In genomic region chr1:186399762-186400161, GRCm38 (mm10) we compare ENCODE assay signal across 11 mouse cellular contexts.
DNase-seq lines count a peak whose midpoint lies in the region; ATAC-seq and TF ChIP-seq lines count a peak whose summit lies in the region.
"Had no signal": no experiment of that assay in that cellular context is flagged by ENCODE, and none has a peak within 500 bp of the region (broad histone marks: within the 10 kb centered on the region; RNA-seq: fewer than 3 reads in every experiment).

No protein-coding gene starts in this region.

- H3K9me3 ChIP-seq in limb, embryonic 14.5 days (ENCODE audit: control insufficient read depth, low read length) = no peaks in the 10 kb centered on the region
- H3K9me3 ChIP-seq in limb, embryonic 10.5 days (replicated peaks) = no peaks in the 10 kb centered on the region
- no peaks in the 10 kb centered on the region for H3K9me3 ChIP-seq in heart, embryonic 10.5 days
- H3K9me3 ChIP-seq in lung, postnatal 0 days (ENCODE audit: low read length) = no peaks in the 10 kb centered on the region
- H3K9me3 ChIP-seq: forebrain, embryonic 15.5 days; limb, embryonic 13.5 days had no signal

- no peak for TF ChIP-seq POLR2A in limb, embryonic 14.5 days (IDR thresholded peaks at IDR 0.05; ENCODE audit: borderline replicate concordance, extremely low read depth, insufficient read depth, insufficient read length)
- no peak for TF ChIP-seq POLR2A in brain, embryonic 14.5 days (IDR thresholded peaks at IDR 0.05; ENCODE audit: borderline replicate concordance, extremely low read depth, insufficient read depth, insufficient read length, poor library complexity, severe bottlenecking)

- H3K4me2 ChIP-seq in limb, embryonic 14.5 days (replicated peaks; ENCODE audit: low read depth, low read length, severe bottlenecking) = no peak overlapping the region
- H3K4me2 ChIP-seq in lung, postnatal 0 days (replicated peaks; ENCODE audit: low read depth, low read length) = no peak overlapping the region
- H3K4me2 ChIP-seq: forebrain, embryonic 15.5 days; limb, embryonic 13.5 days had no signal

- no peaks in the 10 kb centered on the region for H3K27me3 ChIP-seq in limb, embryonic 14.5 days (ENCODE audit: control insufficient read depth, insufficient read depth, low read length)
- no peaks in the 10 kb centered on the region for H3K27me3 ChIP-seq in limb, embryonic 10.5 days (ENCODE audit: low read depth, poor library complexity, severe bottlenecking)
- peaks cover 11% of the 10 kb centered on the region; the same call in 1 of the 2 replicates for H3K27me3 ChIP-seq in heart, embryonic 10.5 days (ENCODE audit: insufficient read depth, poor library complexity, severe bottlenecking)
- H3K27me3 ChIP-seq in lung, postnatal 0 days (replicated peaks; ENCODE audit: insufficient read depth, low read length) = no peaks in the 10 kb centered on the region
- H3K27me3 ChIP-seq: forebrain, embryonic 15.5 days; limb, embryonic 13.5 days had no signal

- TF ChIP-seq EP300 in lung, postnatal 0 days (IDR thresholded peaks at IDR 0.05) = no peak

- no peak for TF ChIP-seq CTCF in brain, embryonic 14.5 days (IDR thresholded peaks at IDR 0.05; ENCODE audit: borderline replicate concordance, extremely low read depth, insufficient read depth, insufficient read length)
- no peak for TF ChIP-seq CTCF in lung, postnatal 0 days (IDR thresholded peaks at IDR 0.05)

- 62% methylated on average over 8 of the region's 8 CpGs for WGBS in limb, embryonic 14.5 days
- 69% methylated on average over 8 of the region's 8 CpGs for WGBS in limb, embryonic 10.5 days
- 18% methylated on average over 8 of the region's 8 CpGs for whole genome bisulfite sequencing in heart, embryonic 10.5 days
- WGBS in lung, postnatal 0 days = 23% methylated on average over 8 of the region's 8 CpGs

- intact Hi-C loops in left cerebral cortex, postnatal 4 days (cut with DNase I) = loop anchor here (10.0 kb wide), 1 partner anchor 305 kb away; the partner anchor contains the start of gene Tgfb2

- no peaks in the 10 kb centered on the region; the same call in 1 of the 2 replicates for H3K4me1 ChIP-seq in limb, embryonic 14.5 days (ENCODE audit: control insufficient read depth, insufficient read depth, low read length)
- H3K4me1 ChIP-seq in limb, embryonic 10.5 days = peaks cover 10% of the 10 kb centered on the region
- H3K4me1 ChIP-seq in heart, embryonic 10.5 days = peaks cover 22% of the 10 kb centered on the region; the same call in 1 of the 2 replicates
- H3K4me1 ChIP-seq in lung, postnatal 0 days (ENCODE audit: insufficient read depth, low read depth, low read length) = no peaks in the 10 kb centered on the region; the same call in 1 of the 2 replicates

- H3K36me3 ChIP-seq in limb, embryonic 14.5 days (ENCODE audit: control insufficient read depth, insufficient read depth, low read length) = no peaks in the 10 kb centered on the region
- no peaks in the 10 kb centered on the region for H3K36me3 ChIP-seq in limb, embryonic 10.5 days
- H3K36me3 ChIP-seq in heart, embryonic 10.5 days = no peaks in the 10 kb centered on the region
- H3K36me3 ChIP-seq in lung, postnatal 0 days (ENCODE audit: insufficient read depth, low read length) = no peaks in the 10 kb centered on the region
- H3K36me3 ChIP-seq: forebrain, embryonic 15.5 days; limb, embryonic 13.5 days had no signal

- H3K4me3 ChIP-seq in limb, embryonic 14.5 days (replicated peaks; ENCODE audit: low read length) = no peak overlapping the region
- H3K4me3 ChIP-seq in limb, embryonic 10.5 days = no peak overlapping the region
- no peak overlapping the region for H3K4me3 ChIP-seq in heart, embryonic 10.5 days
- H3K4me3 ChIP-seq in lung, postnatal 0 days (ENCODE audit: low read depth, low read length) = no peak overlapping the region
- H3K4me3 ChIP-seq: forebrain, embryonic 15.5 days; limb, embryonic 13.5 days had no signal

- no peak for ATAC-seq in limb, embryonic 14.5 days (ENCODE audit: low FRiP score, low read depth)
- no peak for ATAC-seq in lung, postnatal 0 days
- ATAC-seq: forebrain, embryonic 15.5 days had no signal

- H3K9ac ChIP-seq in limb, embryonic 14.5 days (ENCODE audit: low read depth, low read length, severe bottlenecking) = no peak overlapping the region
- no peak overlapping the region for H3K9ac ChIP-seq in lung, postnatal 0 days (replicated peaks; ENCODE audit: low read depth)
- H3K9ac ChIP-seq: forebrain, embryonic 15.5 days; limb, embryonic 13.5 days had no signal

- peak; percentile 77 for DNase-seq in limb, embryonic 14.5 days (ENCODE audit: low spot score)
- DNase-seq in limb, embryonic 10.5 days (ENCODE audit: low spot score) = no peak
- DNase-seq in brain, embryonic 14.5 days (ENCODE audit: low read depth) = peak; percentile 50
- peak; percentile 78 for DNase-seq in heart, embryonic 10.5 days (ENCODE audit: low spot score)
- peak; percentile 56 for DNase-seq in lung, postnatal 0 days (ENCODE audit: low spot score)
- DNase-seq in spleen, postnatal 10 days (ENCODE audit: low spot score in 2 of 2) = no peak
- no peak for DNase-seq in left cerebral cortex, postnatal 4 days
- DNase-seq in layer of hippocampus, postnatal 10 days (ENCODE audit: low spot score in 2 of 2) = no peak
- DNase-seq: cerebellum, adult 11 months had no signal

- no peak overlapping the region for H3K27ac ChIP-seq in limb, embryonic 14.5 days (replicated peaks; ENCODE audit: low read depth, low read length)
- H3K27ac ChIP-seq in limb, embryonic 10.5 days = no peak overlapping the region
- no peak overlapping the region for H3K27ac ChIP-seq in heart, embryonic 10.5 days
- H3K27ac ChIP-seq in lung, postnatal 0 days (ENCODE audit: low read length) = no peak overlapping the region
- H3K27ac ChIP-seq: forebrain, embryonic 15.5 days; limb, embryonic 13.5 days had no signal

Comparison
In these comparisons a context has a peak if more than half of its experiments do, and no peak if none do; other contexts are left out.
1. DNase-seq: peak in limb, embryonic 14.5 days (single experiment), brain, embryonic 14.5 days (single experiment), heart, embryonic 10.5 days (single experiment) and lung, postnatal 0 days (single experiment); none in limb, embryonic 10.5 days (single experiment), spleen, postnatal 10 days (0 of 2), left cerebral cortex, postnatal 4 days (single experiment) and layer of hippocampus, postnatal 10 days (0 of 2).